Mouse (Mus musculus) liver, embryonic 11.5 days (tissue): Measurements from ENCODE around the gene Rpgrip1l. TPM values are rescaled to one million over a fixed set of nuclear protein-coding genes. Genes with fewer than 3 reads are reported as not detected.

Experiments
- ATAC-seq: fragments of 200-750 bp; cut with Nextera tagmentation; replicated peaks from 2 replicates; pipeline ENCODE4 v1.8.0; 2017; ENCODE audit warnings: moderate number of reproducible peaks, mild to moderate bottlenecking, moderate TSS enrichment, moderate library complexity; ENCODE audit not compliant: low FRiP score
- DNase-seq: peaks from one replicate; pipeline ENCODE4 v3.0.0-alpha.2; 2017; ENCODE audit warnings: low spot score
- H3K27ac ChIP-seq: fragments of 300-500 bp; sonication (generic); 2 replicates; pipeline ENCODE4 v1.5.1; 2014; ENCODE audit warnings: mild to moderate bottlenecking, low read depth, low read length, control low read depth
- H3K27me3 ChIP-seq: fragments of 300-500 bp; sonication (generic); replicated peaks from 2 replicates; pipeline ENCODE4 v1.6.1; 2014; ENCODE audit warnings: low read length, mixed read lengths; ENCODE audit not compliant: control insufficient read depth, insufficient read depth
- H3K36me3 ChIP-seq: fragments of 300-500 bp; sonication (generic); 2 replicates; pipeline ENCODE4 v1.6.1; 2014; ENCODE audit warnings: mild to moderate bottlenecking, low read length, moderate library complexity, mixed read lengths; ENCODE audit not compliant: control insufficient read depth, insufficient read depth
- H3K4me1 ChIP-seq: fragments of 300-500 bp; sonication (generic); replicated peaks from 2 replicates; pipeline ENCODE4 v1.6.1; 2014; ENCODE audit warnings: low read length, mixed read lengths; ENCODE audit not compliant: control insufficient read depth, insufficient read depth
- H3K4me2 ChIP-seq: fragments of 300-500 bp; sonication (generic); 2 replicates; pipeline ENCODE4 v1.6.1; 2014; ENCODE audit warnings: mild to moderate bottlenecking, control low read depth, moderate library complexity
- H3K4me3 ChIP-seq: fragments of 300-500 bp; sonication (generic); 2 replicates; pipeline ENCODE4 v1.5.1; 2014; ENCODE audit warnings: low read depth, low read length, control low read depth
- H3K9ac ChIP-seq: fragments of 300-500 bp; sonication (generic); 2 replicates; pipeline ENCODE4 v1.6.1; 2014; ENCODE audit warnings: low read depth, low read length, control low read depth
- H3K9me3 ChIP-seq: fragments of 300-500 bp; sonication (generic); 2 replicates; pipeline ENCODE4 v1.6.1; 2016; ENCODE audit warnings: low read length, inconsistent platforms, mixed read lengths; ENCODE audit not compliant: control insufficient read depth
- WGBS: fragments of 180-500 bp; shearing (Covaris S2); extraction: QIAGEN DNeasy Blood & Tissue Kit; methylation state at CpG from one replicate; pipeline ENCODE4 v1.1.7; 2014; 5-methylcytosine and 5-hydroxymethylcytosine counted together
- polyA plus RNA-seq: library from polyadenylated mRNA; unstranded; fragments of >200 nt; fragmentation: Nextera tagmentation; extraction: Ambion mirVana; gene quantifications from 2 replicates; pipeline ENCODE4 v1.2.1, GENCODE M21; 2014

The Rpgrip1l gene
- polyA plus RNA-seq, 1 experiment from 2014 or later, result 6.5 TPM

DNA sequence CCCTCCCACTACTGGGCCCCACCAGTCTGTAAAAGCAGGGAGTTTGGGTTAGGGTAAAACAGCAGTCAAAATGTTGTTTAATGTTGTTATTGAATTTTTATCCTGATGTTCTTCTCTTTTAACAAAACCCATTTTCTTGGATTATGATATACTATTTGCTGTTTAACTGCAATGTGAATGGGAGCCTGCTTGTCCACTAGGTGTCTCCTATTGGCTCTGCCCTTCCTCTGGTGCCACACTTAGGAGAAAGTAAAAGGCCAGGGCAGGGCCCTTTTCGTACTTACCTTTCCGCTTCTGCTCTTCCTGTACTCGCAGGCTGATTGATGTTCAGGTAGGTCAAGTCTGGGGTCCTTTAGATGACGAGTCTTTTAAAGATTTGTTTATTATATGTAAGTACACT lies 40.8 kb upstream of the Rpgrip1l start:
- Histone ChIP-seq H3K9ac (no peak overlapping the region), H3K27me3 (no peaks in the 10 kb centered on the region), H3K4me2 (no peak overlapping the region), H3K36me3 (no peaks in the 10 kb centered on the region), H3K27ac (no peak overlapping the region), H3K9me3 (no peaks in the 10 kb centered on the region), H3K4me3 (no peak overlapping the region), H3K4me1 (peaks cover 6% of the 10 kb centered on the region)
- ATAC-seq, result no peak
- no peak for DNase-seq
- WGBS, result 91% methylated on average over 4 of the region's 4 CpGs

DNA sequence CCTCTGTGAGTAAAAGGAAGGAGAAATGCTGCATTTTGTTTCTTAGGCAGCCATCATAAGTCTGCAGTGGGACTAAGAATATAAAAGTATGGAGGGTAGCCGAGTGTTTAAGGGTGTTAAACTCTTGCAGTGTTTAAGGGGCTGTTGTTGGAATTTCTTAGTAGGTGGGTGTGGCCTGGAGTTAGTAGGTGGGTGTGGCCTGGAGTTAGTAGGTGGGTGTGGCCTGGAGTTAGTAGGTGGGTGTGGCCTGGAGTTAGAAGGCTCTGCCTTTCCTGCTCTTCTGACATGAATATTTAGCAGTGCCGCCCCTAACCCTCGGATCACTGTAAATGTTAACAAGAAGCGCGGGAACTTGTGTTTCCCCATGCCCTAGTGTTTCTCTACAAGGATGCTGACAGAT lies 40.0 kb upstream of the Rpgrip1l start:
- 76% methylated on average over 5 of the region's 5 CpGs for WGBS
- H3K4me1 ChIP-seq, result peaks cover 6% of the 10 kb centered on the region
- no peak overlapping the region for H3K4me3 ChIP-seq
- no peak overlapping the region for H3K4me2 ChIP-seq
- no peaks in the 10 kb centered on the region for H3K36me3 ChIP-seq
- no peak overlapping the region for H3K27ac ChIP-seq
- ATAC-seq (peak; percentile 73), DNase-seq (no peak)
- H3K27me3 ChIP-seq, result no peaks in the 10 kb centered on the region
- no peaks in the 10 kb centered on the region for H3K9me3 ChIP-seq
- H3K9ac ChIP-seq, result no peak overlapping the region

DNA sequence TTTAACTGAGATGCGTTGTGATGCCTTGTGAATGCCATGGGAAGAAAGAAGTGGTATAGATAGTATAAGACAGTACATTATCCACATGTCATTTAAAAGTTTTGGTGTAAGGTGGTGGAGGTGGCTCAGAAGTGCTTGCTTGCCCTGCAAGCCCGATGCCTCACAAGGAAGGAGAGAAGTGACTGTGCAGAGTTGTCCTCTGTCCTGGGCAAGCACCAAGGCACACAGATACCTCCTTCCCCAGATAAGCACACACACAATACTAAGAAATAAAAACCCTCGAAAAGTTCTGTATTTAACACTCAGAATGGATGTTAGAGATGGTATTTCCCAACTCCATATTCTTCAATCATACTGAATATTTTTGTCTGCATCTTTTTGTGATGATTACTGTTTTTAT lies 39.5 kb upstream of the Rpgrip1l start:
- Histone ChIP-seq H3K4me2 (no peak overlapping the region), H3K27ac (peak overlapping the region; percentile 43; the same call in 1 of the 2 replicates), H3K4me3 (no peak overlapping the region), H3K9ac (no peak overlapping the region), H3K27me3 (no peaks in the 10 kb centered on the region), H3K36me3 (no peaks in the 10 kb centered on the region), H3K4me1 (peaks cover 8% of the 10 kb centered on the region), H3K9me3 (no peaks in the 10 kb centered on the region)
- WGBS, result 67% methylated on average over 3 of the region's 3 CpGs
- DNase-seq, result no peak
- ATAC-seq, result peak; percentile 78

DNA sequence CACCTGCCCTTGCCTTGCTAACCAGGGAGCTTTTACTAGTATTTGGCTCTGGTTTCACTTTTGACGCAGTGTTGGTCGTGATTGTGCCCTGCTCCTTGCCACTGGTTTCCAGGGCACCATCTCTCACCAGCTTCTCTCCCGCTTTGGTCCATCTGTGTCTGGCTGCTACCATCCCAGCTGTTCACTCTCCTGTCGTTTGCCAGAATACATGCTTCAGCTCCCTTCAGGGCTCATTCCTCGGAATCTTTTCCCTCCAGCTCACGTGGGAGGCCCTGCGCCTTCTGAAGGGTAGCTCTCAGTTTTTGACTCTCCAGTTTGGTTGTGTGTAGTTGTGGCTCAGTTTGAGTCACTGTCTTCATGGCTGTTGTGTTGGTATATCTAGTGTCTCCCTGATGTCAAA lies 37.6 kb upstream of the Rpgrip1l start:
- peaks cover 14% of the 10 kb centered on the region for H3K4me1 ChIP-seq
- DNase-seq, result no peak
- no peak for ATAC-seq
- no peak overlapping the region for H3K4me3 ChIP-seq
- no peaks in the 10 kb centered on the region for H3K27me3 ChIP-seq
- no peaks in the 10 kb centered on the region for H3K9me3 ChIP-seq
- 74% methylated on average over 7 of the region's 7 CpGs for WGBS
- no peaks in the 10 kb centered on the region for H3K36me3 ChIP-seq
- H3K9ac ChIP-seq, result no peak overlapping the region
- H3K27ac ChIP-seq, result no peak overlapping the region
- no peak overlapping the region for H3K4me2 ChIP-seq

DNA sequence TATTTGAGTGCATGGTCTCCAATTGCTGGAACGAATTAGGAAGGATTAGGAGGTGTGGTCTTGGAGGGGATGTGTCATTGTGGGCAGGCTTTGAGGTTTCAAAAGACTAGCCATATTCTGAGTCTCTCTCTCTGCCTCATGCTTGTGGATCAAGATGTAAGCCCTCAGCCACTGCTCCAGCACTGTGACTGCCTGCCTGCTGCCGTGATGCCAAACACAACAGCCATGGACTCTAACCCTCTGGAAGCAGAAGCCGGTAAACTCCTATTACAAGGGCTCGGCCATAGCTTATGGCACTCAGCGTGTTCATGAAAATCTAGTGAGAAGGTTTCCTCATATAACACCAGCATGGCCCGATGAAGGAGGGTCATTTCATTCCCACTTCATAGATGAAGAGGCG lies 36.8 kb upstream of the Rpgrip1l start:
- H3K36me3 ChIP-seq, result no peaks in the 10 kb centered on the region
- no peak overlapping the region for H3K4me3 ChIP-seq
- peaks cover 14% of the 10 kb centered on the region for H3K4me1 ChIP-seq
- no peak overlapping the region for H3K27ac ChIP-seq
- H3K4me2 ChIP-seq, result no peak overlapping the region
- H3K27me3 ChIP-seq, result no peaks in the 10 kb centered on the region
- no peak overlapping the region for H3K9ac ChIP-seq
- WGBS, result 90% methylated on average over 7 of the region's 7 CpGs
- DNase-seq (no peak), ATAC-seq (no peak)
- no peaks in the 10 kb centered on the region for H3K9me3 ChIP-seq

DNA sequence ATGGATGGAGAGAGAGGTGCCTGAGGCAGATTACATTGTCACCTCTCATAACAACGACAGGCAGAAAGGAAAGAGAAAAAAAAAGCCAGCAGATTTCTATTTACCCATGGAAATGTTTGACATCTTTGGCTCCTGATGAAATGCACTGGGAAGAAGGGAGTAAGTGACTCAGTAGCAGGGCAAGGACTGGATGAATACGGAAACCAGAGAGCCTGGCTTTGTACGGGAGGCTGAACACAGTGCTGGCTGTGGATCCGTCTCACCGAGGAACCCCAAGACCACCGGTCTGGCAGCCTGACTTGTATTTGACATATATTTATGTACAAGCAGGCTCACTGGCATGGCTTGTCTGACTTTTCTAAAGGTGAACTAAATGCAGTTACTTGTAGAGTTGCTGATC lies 34.5 kb upstream of the Rpgrip1l start:
- no peak overlapping the region for H3K27ac ChIP-seq
- H3K9ac ChIP-seq, result no peak overlapping the region
- 69% methylated on average over 6 of the region's 6 CpGs for WGBS
- peaks cover 17% of the 10 kb centered on the region for H3K4me1 ChIP-seq
- H3K4me2 ChIP-seq, result no peak overlapping the region
- no peaks in the 10 kb centered on the region for H3K9me3 ChIP-seq
- ATAC-seq, result no peak
- no peaks in the 10 kb centered on the region for H3K36me3 ChIP-seq
- DNase-seq, result no peak
- H3K27me3 ChIP-seq, result no peaks in the 10 kb centered on the region
- no peak overlapping the region for H3K4me3 ChIP-seq

- ATAC-seq, result no peak
- H3K4me2 ChIP-seq, result no peak overlapping the region
These were observed 34.1 kb upstream of the Rpgrip1l start for GRCm38 (mm10) chr8:91347146-91347545.

GRCm38 (mm10) chr8:91344659-91345058 lies 31.6 kb upstream of the Rpgrip1l start:
- H3K27me3 ChIP-seq, result no peaks in the 10 kb centered on the region
- WGBS, result 76% methylated on average over 11 of the region's 11 CpGs
- ATAC-seq (no peak), DNase-seq (no peak)
- H3K9ac ChIP-seq, result no peak overlapping the region
- H3K27ac ChIP-seq, result no peak overlapping the region
- H3K4me3 ChIP-seq, result no peak overlapping the region
- H3K36me3 ChIP-seq, result no peaks in the 10 kb centered on the region
- H3K4me1 ChIP-seq, result peaks cover 11% of the 10 kb centered on the region
- no peaks in the 10 kb centered on the region for H3K9me3 ChIP-seq
- H3K4me2 ChIP-seq, result no peak overlapping the region

More at GRCm38 (mm10) chr8:91347146-91347545, 34.1 kb upstream of the Rpgrip1l start:
- Histone ChIP-seq H3K9me3 (no peaks in the 10 kb centered on the region), H3K4me1 (peaks cover 17% of the 10 kb centered on the region), H3K36me3 (no peaks in the 10 kb centered on the region), H3K9ac (no peak overlapping the region), H3K4me3 (no peak overlapping the region), H3K27ac (no peak overlapping the region), H3K27me3 (no peaks in the 10 kb centered on the region)
- WGBS, result 70% methylated on average over 10 of the region's 10 CpGs
- no peak for DNase-seq

DNA sequence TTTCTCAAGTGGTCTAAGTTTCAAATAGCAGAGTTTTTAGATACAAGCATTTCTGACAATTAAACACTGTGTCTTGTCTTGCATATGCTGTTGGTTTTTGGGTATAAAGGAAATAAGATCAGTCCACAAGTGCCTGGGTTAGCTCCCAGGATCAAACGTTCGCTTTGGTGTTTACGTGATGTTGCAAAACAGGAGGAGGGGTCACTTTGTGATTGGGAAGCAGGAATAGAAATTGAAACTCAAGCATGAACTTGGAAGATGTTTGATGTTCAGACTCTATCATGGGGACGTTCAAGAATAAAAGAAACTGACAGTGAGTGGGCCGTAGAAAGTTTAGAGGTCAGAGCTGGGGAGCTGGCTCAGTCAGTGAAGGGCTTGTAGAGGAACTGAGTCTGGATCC lies 29.7 kb upstream of the Rpgrip1l start:
- H3K9ac ChIP-seq, result no peak overlapping the region
- no peaks in the 10 kb centered on the region for H3K9me3 ChIP-seq
- no peaks in the 10 kb centered on the region for H3K36me3 ChIP-seq
- no peak overlapping the region for H3K4me2 ChIP-seq
- no peak overlapping the region for H3K27ac ChIP-seq
- H3K4me3 ChIP-seq, result no peak overlapping the region
- ATAC-seq (no peak), DNase-seq (no peak)
- H3K27me3 ChIP-seq, result no peaks in the 10 kb centered on the region
- 84% methylated on average over 5 of the region's 5 CpGs for WGBS
- peaks cover 10% of the 10 kb centered on the region for H3K4me1 ChIP-seq
